17 mouse cellular contexts compared by ENCODE assay signal in the genomic region with DNA sequence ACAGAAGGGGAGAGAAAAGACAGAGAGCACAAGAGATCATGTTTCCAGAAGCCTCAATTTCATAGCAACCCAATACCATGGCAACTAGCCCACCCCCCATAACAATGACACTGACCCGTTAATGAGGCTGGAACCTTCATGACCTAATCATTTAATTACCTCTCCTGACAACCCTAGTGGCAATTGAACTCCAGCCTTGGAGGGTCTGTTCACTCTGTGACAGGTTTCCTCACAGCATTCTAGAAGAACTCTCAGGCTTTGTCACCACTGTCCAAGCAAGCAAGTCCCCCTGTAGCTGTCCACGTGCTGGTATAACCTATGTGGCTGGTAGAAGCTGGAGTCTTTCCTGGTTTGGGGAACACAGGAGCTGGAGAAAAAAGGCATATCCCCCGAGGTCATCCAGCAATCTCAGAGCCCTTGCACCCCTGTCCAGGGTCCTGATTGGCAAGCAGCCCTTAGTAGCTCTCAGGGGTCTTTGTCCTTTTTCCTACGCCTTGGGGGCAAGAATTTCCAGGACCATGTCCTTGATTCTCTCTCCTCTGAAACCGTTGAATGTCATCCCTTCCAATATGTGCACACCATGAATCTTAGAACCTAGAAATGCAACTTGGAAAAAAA. TPM values are rescaled to one million over a fixed set of nuclear protein-coding genes. Genes with fewer than 3 reads are reported as not detected.
A peak's percentile ranks its signal among the peaks of the same experiment; 100 is the strongest.
DNase-seq lines count a peak whose midpoint lies in the region; ATAC-seq and TF ChIP-seq lines count a peak whose summit lies in the region.
"Had no signal": no experiment of that assay in that cellular context is flagged by ENCODE, and none has a peak within 500 bp of the region (broad histone marks: within the 10 kb centered on the region; RNA-seq: fewer than 3 reads in every experiment).

No protein-coding gene starts in this region.

- DNase-seq in kidney, postnatal 0 days (ENCODE audit: low spot score) = peak; percentile 49
- no peak for DNase-seq in kidney, postnatal 14 days
- peak; percentile 30 for DNase-seq in R1 (ENCODE audit: low read depth, low spot score)
- peak; percentile 29 for DNase-seq in embryo, embryonic 11.5 days (ENCODE audit: low read depth, low spot score)
- DNase-seq in stomach, postnatal 0 days (ENCODE audit: low spot score) = no peak
- no peak for DNase-seq in urinary bladder, postnatal 36 days (ENCODE audit: low spot score in 2 of 2)
- DNase-seq: adrenal gland, postnatal 10 days; cerebellum, adult 18-20 months; gastrocnemius, postnatal 25 days; kidney, adult 11 months; liver, embryonic 13.5 days; midbrain, embryonic 14.5 days; spleen, adult 18-20 months had no signal

- no peak for TF ChIP-seq POLR2A in myocyte (IDR thresholded peaks at IDR 0.05; ENCODE audit: insufficient read length, low read depth)

- H3K36me3 ChIP-seq in kidney, postnatal 0 days (ENCODE audit: insufficient read depth, low read length) = no peaks in the 10 kb centered on the region
- H3K36me3 ChIP-seq in myocyte (ENCODE audit: control insufficient read depth, insufficient read depth) = no peaks in the 10 kb centered on the region
- no peaks in the 10 kb centered on the region for H3K36me3 ChIP-seq in stomach, postnatal 0 days (ENCODE audit: control insufficient read depth, insufficient read depth, low read length)
- H3K36me3 ChIP-seq: G1E; limb, embryonic 12.5 days; liver, embryonic 13.5 days had no signal

- no peak overlapping the region for H3ac ChIP-seq in myocyte (ENCODE audit: control insufficient read depth, insufficient read length)

- no peak overlapping the region for H3K4me3 ChIP-seq in kidney, postnatal 0 days (replicated peaks; ENCODE audit: low read depth, low read length)
- no peak overlapping the region for H3K4me3 ChIP-seq in myocyte
- no peak overlapping the region for H3K4me3 ChIP-seq in stomach, postnatal 0 days (ENCODE audit: low read depth, low read length)
- H3K4me3 ChIP-seq: limb, embryonic 12.5 days; liver, embryonic 13.5 days had no signal

- no peaks in the 10 kb centered on the region for H3K27me3 ChIP-seq in kidney, postnatal 0 days (ENCODE audit: insufficient read depth, low read length)
- peaks cover 8% of the 10 kb centered on the region for H3K27me3 ChIP-seq in myocyte (ENCODE audit: control insufficient read depth, insufficient read depth, insufficient read length)
- H3K27me3 ChIP-seq in stomach, postnatal 0 days (ENCODE audit: control insufficient read depth, insufficient read depth, low read length) = no peaks in the 10 kb centered on the region
- H3K27me3 ChIP-seq: limb, embryonic 12.5 days had no signal

- H3K27ac ChIP-seq in kidney, postnatal 0 days = no peak overlapping the region
- no peak overlapping the region for H3K27ac ChIP-seq in stomach, postnatal 0 days (replicated peaks)
- H3K27ac ChIP-seq: hindbrain, embryonic 14.5 days; limb, embryonic 12.5 days; liver, embryonic 13.5 days had no signal

- no peaks in the 10 kb centered on the region for H3K79me2 ChIP-seq in myocyte (ENCODE audit: control insufficient read depth, insufficient read depth)

- no peak for TF ChIP-seq EP300 in stomach, postnatal 0 days (optimal IDR thresholded peaks at IDR 0.05)

- WGBS in kidney, postnatal 0 days = 18% methylated on average over 5 of the region's 5 CpGs
- WGBS in stomach, postnatal 0 days = 21% methylated on average over 5 of the region's 5 CpGs

- no peak for TF ChIP-seq CTCF in kidney, postnatal 0 days (IDR thresholded peaks at IDR 0.05; ENCODE audit: low read depth)
- TF ChIP-seq CTCF in stomach, postnatal 0 days (IDR thresholded peaks at IDR 0.05; ENCODE audit: low read depth) = no peak

- H3K9me3 ChIP-seq in kidney, postnatal 0 days (replicated peaks; ENCODE audit: low read length) = no peaks in the 10 kb centered on the region
- no peaks in the 10 kb centered on the region for H3K9me3 ChIP-seq in stomach, postnatal 0 days (ENCODE audit: control insufficient read depth, low read length)
- H3K9me3 ChIP-seq: limb, embryonic 12.5 days; liver, embryonic 13.5 days had no signal

- H3K4me2 ChIP-seq in kidney, postnatal 0 days (ENCODE audit: low read length) = no peak overlapping the region
- no peak overlapping the region for H3K4me2 ChIP-seq in myocyte (ENCODE audit: low read depth)
- H3K4me2 ChIP-seq in stomach, postnatal 0 days (replicated peaks; ENCODE audit: low read depth) = no peak overlapping the region
- H3K4me2 ChIP-seq: hindbrain, embryonic 14.5 days; limb, embryonic 12.5 days; liver, embryonic 13.5 days had no signal

- H3K4me1 ChIP-seq in kidney, postnatal 0 days (replicated peaks; ENCODE audit: insufficient read depth, low read length) = no peaks in the 10 kb centered on the region
- H3K4me1 ChIP-seq in stomach, postnatal 0 days (replicated peaks; ENCODE audit: control insufficient read depth, insufficient read depth) = no peaks in the 10 kb centered on the region
- H3K4me1 ChIP-seq: liver, embryonic 13.5 days had no signal

- H3K9ac ChIP-seq in kidney, postnatal 0 days (ENCODE audit: low read depth, low read length) = no peak overlapping the region
- H3K9ac ChIP-seq in stomach, postnatal 0 days (ENCODE audit: low read length) = no peak overlapping the region
- H3K9ac ChIP-seq: hindbrain, embryonic 14.5 days; limb, embryonic 12.5 days; liver, embryonic 13.5 days had no signal

- no peak for ATAC-seq in kidney, postnatal 0 days (replicated peaks; ENCODE audit: low FRiP score, low read depth)
- ATAC-seq in stomach, postnatal 0 days (ENCODE audit: low FRiP score, low TSS enrichment) = no peak

TF ChIP-seq in myocyte, 11 proteins besides CTCF, POLR2A, EP300 and RAD21:
- TF ChIP-seq REST (IDR thresholded peaks at IDR 0.05; ENCODE audit: insufficient read depth, insufficient read length) = peak; percentile 48
- no peak for TF ChIP-seq SRF (IDR thresholded peaks at IDR 0.05; ENCODE audit: control insufficient read depth, insufficient read length, low read depth)
TF ChIP-seq in myocyte: peak in this region for 1.

RNA-seq across cellular contexts. Expression of gene Edn2, which starts 23.5 kb away (rescaled TPM):
- polyA plus RNA-seq in kidney, postnatal 0 days (2015; fragmentation: Nextera tagmentation; extraction: Ambion mirVana) = 0.09 TPM in 1 of 2 replicates, not detected in the other
- not detected for polyA plus RNA-seq in myocyte (2012; fragmentation: generic; extraction: Trizol)
- polyA plus RNA-seq in stomach, postnatal 0 days (2015; fragmentation: Nextera tagmentation; extraction: Ambion mirVana) = 1.9 and 2.2 TPM in 2 replicates
- polyA plus RNA-seq: G1E; hindbrain, embryonic 14.5 days had no signal

Comparison
In these comparisons a context has a peak if more than half of its experiments do, and no peak if none do; other contexts are left out.
1. DNase-seq: peak in kidney, postnatal 0 days (single experiment), R1 (single experiment) and embryo, embryonic 11.5 days (single experiment); none in kidney, postnatal 14 days (single experiment), stomach, postnatal 0 days (single experiment) and urinary bladder, postnatal 36 days (0 of 2).